Mouse (Mus musculus) heart, adult 11 months (tissue): ENCODE data around the gene Hist1h2bh.
A peak's percentile ranks its signal among the peaks of the same experiment; 100 is the strongest.

Experiments
- DNase-seq: peaks from one replicate; pipeline ENCODE4 v3.0.0; 2022

Hist1h2bh gene

DNA sequence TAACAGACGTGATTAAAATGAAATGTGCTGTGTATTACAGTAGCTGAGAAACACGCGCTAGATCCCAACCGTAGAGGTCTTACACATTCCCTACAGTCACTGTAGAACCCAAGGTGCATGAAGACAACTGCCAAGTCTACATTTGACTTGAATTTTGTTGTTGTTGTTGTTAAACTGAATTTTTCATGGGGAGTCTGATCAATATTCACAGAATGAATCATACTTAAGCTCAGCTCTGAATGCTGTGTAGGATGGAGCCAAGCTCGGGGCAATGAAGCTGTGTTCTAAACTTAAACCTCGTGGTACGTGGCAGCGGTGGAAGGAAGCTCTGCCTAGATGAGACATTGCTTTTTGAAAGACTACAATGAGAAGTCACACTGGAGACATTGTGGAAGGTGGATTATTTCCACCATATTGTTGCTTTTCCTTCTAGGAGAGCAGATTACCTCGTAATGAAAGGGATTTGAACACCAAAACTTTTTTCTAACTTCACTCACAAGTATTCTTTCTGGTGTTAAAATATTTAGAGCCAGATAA is 41.1 kb downstream of the Hist1h2bh start:
- no peak for DNase-seq

- no peak for DNase-seq
These were observed 41.7 kb downstream of the Hist1h2bh start for GRCm38 (mm10) chr13:23501511-23501910.

- peak; percentile 94 for DNase-seq
These were observed 42.6 kb downstream of the Hist1h2bh start for GRCm38 (mm10) chr13:23500424-23501200.

DNA sequence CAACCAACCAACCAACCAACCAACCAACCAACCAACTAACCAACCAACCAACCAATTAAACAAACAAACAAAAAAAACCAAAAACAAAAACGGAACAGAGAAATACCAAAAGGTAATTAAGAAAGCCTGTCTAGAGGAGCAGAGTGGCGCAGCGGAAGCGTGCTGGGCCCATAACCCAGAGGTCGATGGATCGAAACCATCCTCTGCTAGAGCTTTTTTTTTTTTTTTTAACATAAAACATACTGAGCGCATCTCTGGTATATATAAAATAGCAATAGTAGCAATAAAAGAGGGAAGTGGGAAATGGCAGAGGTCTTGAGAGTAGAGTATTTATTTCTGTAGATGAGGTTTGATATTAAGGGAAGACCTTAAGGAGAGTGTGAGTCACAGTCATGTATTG is 43.2 kb downstream of the Hist1h2bh start:
- DNase-seq = no peak

- DNase-seq = no peak
These were observed 44.5 kb downstream of the Hist1h2bh start for GRCm38 (mm10) chr13:23498653-23499052.

DNA sequence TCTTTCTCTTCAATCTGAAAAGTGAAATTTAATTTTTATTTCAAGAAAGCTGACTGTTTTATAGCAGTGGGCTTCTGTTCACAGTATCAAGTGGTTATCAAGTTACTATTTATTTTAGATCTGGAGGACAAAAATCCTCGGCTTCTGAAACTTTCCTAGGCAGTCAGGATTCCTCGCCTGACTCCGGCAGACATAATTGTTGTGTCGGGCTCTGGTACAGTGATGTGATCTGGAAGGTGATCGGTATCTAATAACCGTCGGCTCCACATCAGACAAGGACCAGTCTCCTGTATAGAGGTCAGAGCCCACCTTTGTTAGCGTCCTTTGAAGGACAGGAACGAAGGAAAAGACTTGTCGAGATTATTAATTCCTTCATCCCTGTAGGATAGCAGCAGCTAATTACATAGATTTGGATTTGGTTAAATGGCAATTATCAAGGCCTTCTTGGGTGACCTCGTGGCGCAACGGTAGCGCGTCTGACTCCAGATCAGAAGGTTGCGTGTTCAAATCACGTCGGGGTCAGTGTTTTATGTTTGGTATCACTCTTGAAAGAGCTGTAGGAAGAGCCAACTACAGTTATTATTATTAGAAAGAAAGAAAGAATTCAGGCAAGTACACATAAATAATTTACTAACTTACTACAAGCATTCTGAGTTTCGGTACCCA is 45.4 kb downstream of the Hist1h2bh start:
- DNase-seq = no peak

GRCm38 (mm10) chr13:23495526-23495925 is 47.7 kb downstream of the Hist1h2bh start:
- DNase-seq = no peak

DNA sequence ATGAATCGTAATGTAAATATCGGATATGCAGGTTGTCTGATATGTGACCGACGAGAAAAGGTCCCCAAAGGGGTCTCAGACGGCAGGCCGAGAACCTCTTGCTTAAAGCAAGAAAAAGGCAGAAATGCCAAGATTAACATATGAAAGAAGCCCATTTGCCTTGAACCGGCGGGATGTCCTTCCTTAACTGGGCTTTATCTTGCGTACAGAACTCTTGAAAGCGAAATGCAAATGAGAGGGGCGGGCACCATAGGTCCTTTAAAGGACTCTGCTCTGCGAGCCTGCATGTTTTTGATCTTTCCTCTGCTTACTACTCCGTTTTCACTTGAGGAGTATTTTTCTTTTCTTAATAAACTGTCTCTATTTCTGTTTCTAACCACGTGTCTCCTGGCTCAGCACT is 51.2 kb downstream of the Hist1h2bh start:
- no peak for DNase-seq
